Mouse (Mus musculus) gastrocnemius, adult 2 months (tissue): Measurements from ENCODE around the gene Prss30. TPM values are rescaled to one million over a fixed set of nuclear protein-coding genes. Genes with fewer than 3 reads are reported as not detected.

ENCODE experiments used
- DNase-seq: peaks from one replicate; pipeline ENCODE4 v3.0.0; 2022
- H3K27ac ChIP-seq: fragments of 200-600 bp; 2 replicates; pipeline ENCODE4 v1.8.1; 2022; ENCODE audit warnings: mild to moderate bottlenecking
- H3K4me3 ChIP-seq: fragments of 200-600 bp; 2 replicates; pipeline ENCODE4 v1.8.1; 2022; ENCODE audit warnings: mild to moderate bottlenecking, moderate library complexity
- CTCF ChIP-seq: fragments of 200-600 bp; IDR thresholded peaks from 2 replicates; pipeline ENCODE4 v1.8.1; 2022; ENCODE audit warnings: antibody characterized with exemption, mild to moderate bottlenecking, moderate library complexity
- intact Hi-C: fragments of 180-260 bp; cut with DNase I; formaldehyde crosslinking; loops from one replicate; pipeline ENCODE4 v1.15.1; 2025
- microRNA-seq: library from miRNA; unstranded; fragments of <30 nt; microRNA quantifications from one replicate; pipeline ENCODE4 v1.2.0, GENCODE M21; 2021
- total RNA-seq, 2 experiments: library from RNA; stranded (reverse); gene quantifications; 2 replicates each; pipeline ENCODE4 v1.2.3; 2021

Prss30 gene
- total RNA-seq, 2 experiments from 2014 or later, result not detected

GRCm38 (mm10) chr17:23925090-23925493 lies 55.3 kb downstream of the Prss30 start:
- Histone ChIP-seq H3K27ac (peak overlapping the region; percentile 87), H3K4me3 (peak overlapping the region; percentile 83)
- no peak for TF ChIP-seq CTCF
- intact Hi-C loops, result no loop called here
- peak; percentile 63 for DNase-seq

GRCm38 (mm10) chr17:23924531-23925007 lies 55.8 kb downstream of the Prss30 start:
- DNase-seq, result peak; percentile 95
- intact Hi-C loops, result loop anchor here (5.0 kb wide), 1 partner anchor 52 kb away; no protein-coding TSS in a partner anchor
- peak overlapping the region; percentile 83 for H3K4me3 ChIP-seq
- H3K27ac ChIP-seq, result peak overlapping the region; percentile 87
- 0 out of 2 replicates have a peak, but pooled peaks have one; percentile 4 for TF ChIP-seq CTCF

Small RNA genes lying within 50 kb of the gene (microRNA-seq; reads per million reads assigned to microRNA genes)
- not detected for gene Gm27700

Other genes starting within 250 kb of the Prss30 start
- gene Paqr4, start 239.7 kb downstream of the Prss30 start, total RNA-seq, result 1 to 10 TPM; 2.7 to 4.0 TPM
- gene Kremen2, start 234.7 kb downstream of the Prss30 start, total RNA-seq, result not detected
- 10 to 100 TPM; 43.3 to 50.4 TPM for gene Flywch1, start 209.0 kb downstream of the Prss30 start, total RNA-seq
- gene Flywch2, start 194.5 kb downstream of the Prss30 start, total RNA-seq, result under 1 TPM; 0.47 to 0.51 TPM
- 100 to 1,000 TPM; 178 to 227 TPM for gene Srrm2, start 190.0 kb downstream of the Prss30 start, total RNA-seq
- 100 to 1,000 TPM; 296 to 351 TPM for gene Elob, start 151.4 kb downstream of the Prss30 start, total RNA-seq
- not detected for gene Prss33, start 144.5 kb downstream of the Prss30 start, total RNA-seq
- gene Prss32, start 136.7 kb downstream of the Prss30 start, total RNA-seq, result not detected
- not detected for gene Prss41, start 136.4 kb downstream of the Prss30 start, total RNA-seq
- not detected for gene Prss21, start 112.5 kb downstream of the Prss30 start, total RNA-seq
- gene Dcpp1, start 99.7 kb downstream of the Prss30 start, total RNA-seq, result not detected
- gene Dcpp2, start 99.7 kb downstream of the Prss30 start, total RNA-seq, result not detected
- gene Dcpp3, start 63.1 kb downstream of the Prss30 start, total RNA-seq, result not detected
- gene Sbp, start 38.9 kb downstream of the Prss30 start, total RNA-seq, result not detected
- not detected for gene Sbpl, start 25.3 kb downstream of the Prss30 start, total RNA-seq
- not detected for gene Prss22, start 17.5 kb upstream of the Prss30 start, total RNA-seq
- gene Prss27, start 57.6 kb upstream of the Prss30 start, total RNA-seq, result not detected
- 10 to 100 TPM in 1 of 2 experiments, 1 to 10 TPM in 1; 6.9 to 10.4 TPM for gene Kctd5, start 92.9 kb upstream of the Prss30 start, total RNA-seq
- gene Pdpk1, start 170.4 kb upstream of the Prss30 start, total RNA-seq, result 10 to 100 TPM; 35.1 to 39.7 TPM
- gene Amdhd2, start 183.2 kb upstream of the Prss30 start, total RNA-seq, result 1 to 10 TPM; 8.4 to 8.8 TPM
- 100 to 1,000 TPM; 147 to 152 TPM for gene Atp6v0c, start 189.1 kb upstream of the Prss30 start, total RNA-seq
- gene Tbc1d24, start 225.0 kb upstream of the Prss30 start, total RNA-seq, result 1 to 10 TPM; 4.0 to 7.1 TPM
- under 1 TPM; 0.31 to 0.39 TPM for gene Ntn3, start 229.0 kb upstream of the Prss30 start, total RNA-seq
- 1 to 10 TPM; 1.4 to 2.5 TPM for gene Tedc2, start 240.3 kb upstream of the Prss30 start, total RNA-seq